Mouse (Mus musculus) limb, embryonic 14.5 days (tissue): ENCODE data around the gene Ccnl2. TPM values are rescaled to one million over a fixed set of nuclear protein-coding genes. Genes with fewer than 3 reads are reported as not detected.

Experiments used
- ATAC-seq: fragments of 200-750 bp; cut with Nextera tagmentation; 2 replicates; pipeline ENCODE4 v1.8.0; 2017; ENCODE audit warnings: low read depth, moderate number of reproducible peaks, moderate TSS enrichment; ENCODE audit not compliant: low FRiP score
- DNase-seq: peaks from one replicate; pipeline ENCODE4 v3.0.0-alpha.2; 2015; ENCODE audit warnings: low spot score
- H3K27ac ChIP-seq: fragments of 300-500 bp; sonication (generic); replicated peaks from 2 replicates; pipeline ENCODE4 v1.5.1; 2014; ENCODE audit warnings: low read depth, mild to moderate bottlenecking, low read length, moderate library complexity, mixed read lengths
- H3K27me3 ChIP-seq: fragments of 300-500 bp; sonication (generic); 2 replicates; pipeline ENCODE4 v1.6.1; 2014; ENCODE audit warnings: low read length, mixed read lengths; ENCODE audit not compliant: control insufficient read depth, insufficient read depth
- H3K36me3 ChIP-seq: fragments of 300-500 bp; sonication (generic); 2 replicates; pipeline ENCODE4 v1.6.1; 2014; ENCODE audit warnings: mild to moderate bottlenecking, low read length, moderate library complexity, mixed read lengths; ENCODE audit not compliant: control insufficient read depth, insufficient read depth
- H3K4me1 ChIP-seq: fragments of 300-500 bp; sonication (generic); 2 replicates; pipeline ENCODE4 v1.6.1; 2014; ENCODE audit warnings: antibody characterized with exemption, low read length, mixed read lengths; ENCODE audit not compliant: control insufficient read depth, insufficient read depth
- H3K4me2 ChIP-seq: fragments of 300-500 bp; sonication (generic); replicated peaks from 2 replicates; pipeline ENCODE4 v1.6.1; 2014; ENCODE audit warnings: low read depth, mild to moderate bottlenecking, low read length, moderate library complexity; ENCODE audit not compliant: severe bottlenecking
- H3K4me3 ChIP-seq: fragments of 300-500 bp; sonication (generic); replicated peaks from 2 replicates; pipeline ENCODE4 v1.5.1; 2014; ENCODE audit warnings: low read length
- H3K9ac ChIP-seq: fragments of 300-500 bp; sonication (generic); 2 replicates; pipeline ENCODE4 v1.6.1; 2014; ENCODE audit warnings: mild to moderate bottlenecking, low read depth, low read length, moderate library complexity; ENCODE audit not compliant: severe bottlenecking
- H3K9me3 ChIP-seq: fragments of 300-500 bp; sonication (generic); 2 replicates; pipeline ENCODE4 v1.6.1; 2016; ENCODE audit warnings: low read length; ENCODE audit not compliant: control insufficient read depth
- POLR2A ChIP-seq: fragments of 200-500 bp; IDR thresholded peaks from 2 replicates; pipeline ENCODE4 v1.8.0; 2012; ENCODE audit warnings: inconsistent platforms, mild to moderate bottlenecking, moderate library complexity, borderline replicate concordance; ENCODE audit not compliant: insufficient read depth, insufficient read length; ENCODE audit errors: extremely low read depth
- WGBS: fragments of 180-500 bp; shearing (Covaris S2); extraction: QIAGEN DNeasy Blood & Tissue Kit; methylation state at CpG from one replicate; pipeline ENCODE4 v1.1.7; 2014; 5-methylcytosine and 5-hydroxymethylcytosine counted together
- polyA plus RNA-seq, 2 experiments: library from polyadenylated mRNA; depleted of rRNA in 1 of 2; stranded (reverse) in 1 of 2; unstranded in 1 of 2; fragments of >200 nt; fragmentation: Nextera tagmentation in 1 of 2; extraction: Ambion mirVana in 1 of 2; gene quantifications; 2 replicates each; pipeline versions ENCODE4 v1.2.1 to v1.2.3; 2012 to 2014

Ccnl2 gene
- polyA plus RNA-seq (2012; rRNA removed): 273 and 304 TPM in 2 replicates
- polyA plus RNA-seq (2014; fragmentation: Nextera tagmentation; extraction: Ambion mirVana): 190 and 199 TPM in 2 replicates

DNA sequence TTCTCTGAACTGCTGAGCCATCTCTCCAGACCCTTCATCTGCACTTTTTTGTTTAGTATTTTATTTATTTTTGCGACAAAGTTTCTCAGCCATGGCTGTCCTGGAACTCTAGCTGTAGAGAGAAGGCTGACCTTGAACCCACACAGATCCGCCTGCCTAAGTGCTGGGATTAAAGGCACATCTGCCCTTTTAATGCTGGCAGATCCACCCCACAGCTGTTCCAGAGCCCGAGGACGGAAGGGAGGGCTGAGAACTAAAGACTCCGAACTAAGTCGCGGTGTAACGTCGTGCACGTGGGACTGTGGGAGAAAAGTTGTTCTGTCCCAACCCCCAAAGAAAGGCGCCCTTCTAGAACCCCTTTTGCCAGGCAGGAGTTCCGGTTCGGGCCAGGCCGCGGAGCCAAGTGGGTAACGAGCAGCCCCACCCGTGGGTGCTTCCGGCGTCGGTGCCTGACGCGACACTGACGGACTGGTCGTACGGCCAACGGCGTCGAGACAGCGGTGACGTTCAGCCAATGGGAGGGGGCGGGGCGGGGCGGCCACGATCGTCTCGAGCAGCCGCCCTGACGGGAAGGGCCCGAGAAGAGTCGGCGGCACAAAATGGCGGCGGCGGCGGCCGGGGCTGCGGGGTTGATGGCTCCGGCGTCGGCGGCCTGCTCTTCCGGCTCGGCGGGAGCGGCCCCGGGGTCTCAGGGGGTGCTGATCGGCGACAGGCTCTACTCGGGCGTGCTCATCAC, at the start of gene Ccnl2:
TSS of gene Ccnl2 (plus strand) at position 561 of the 736 bp plus-strand sequence.
- H3K36me3 ChIP-seq: peaks cover 76% of the 10 kb centered on the region
- no peaks in the 10 kb centered on the region for H3K27me3 ChIP-seq
- WGBS: under 1% methylated on average over 45 of the region's 60 CpGs
- no peaks in the 10 kb centered on the region for H3K9me3 ChIP-seq
- peak within 1 kb of the TSS; percentile 100 for H3K4me3 ChIP-seq
- peak within 1 kb of the TSS; percentile 92 for H3K27ac ChIP-seq
- H3K9ac ChIP-seq: peak within 1 kb of the TSS; percentile 99
- peak; percentile 35; the same call in 1 of the 2 replicates for TF ChIP-seq POLR2A
- H3K4me1 ChIP-seq: peaks cover 6% of the 10 kb centered on the region
- peak; percentile 99 for ATAC-seq
- H3K4me2 ChIP-seq: peak within 1 kb of the TSS; percentile 76
- DNase-seq: peak; percentile 96

DNA sequence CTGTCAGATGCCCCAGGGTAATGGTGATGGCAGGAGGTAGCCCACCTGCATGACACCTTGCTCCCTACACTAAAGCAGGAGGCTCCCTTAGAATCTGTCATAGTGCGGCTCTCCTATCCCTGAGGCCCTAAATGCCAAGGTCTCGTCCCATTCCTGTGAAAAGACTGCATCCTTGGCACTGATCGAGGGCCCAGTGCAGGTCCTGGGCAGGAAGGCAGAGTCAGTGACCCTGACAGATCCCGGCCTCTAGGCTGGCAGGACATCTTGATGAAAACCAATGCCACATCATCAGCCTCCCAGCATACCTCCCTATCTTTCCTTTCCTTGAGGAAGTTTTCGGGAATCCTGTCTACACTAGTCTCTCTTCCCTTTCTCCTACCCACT, 42.8 kb upstream of the Ccnl2 start:
- DNase-seq (no peak), ATAC-seq (no peak)
- 0 out of 2 replicates have a peak overlapping the region, but pooled peaks have one; percentile 73 for H3K27ac ChIP-seq
- no peaks in the 10 kb centered on the region for H3K27me3 ChIP-seq
- H3K4me1 ChIP-seq: peaks cover 12% of the 10 kb centered on the region
- WGBS: 66% methylated on average over 5 of the region's 5 CpGs
- no peaks in the 10 kb centered on the region for H3K9me3 ChIP-seq
- H3K36me3 ChIP-seq: no peaks in the 10 kb centered on the region
- H3K4me3 ChIP-seq: peak overlapping the region; percentile 53
- TF ChIP-seq POLR2A: no peak
- H3K9ac ChIP-seq: peak overlapping the region; percentile 84
- H3K4me2 ChIP-seq: peak overlapping the region; percentile 80

DNA sequence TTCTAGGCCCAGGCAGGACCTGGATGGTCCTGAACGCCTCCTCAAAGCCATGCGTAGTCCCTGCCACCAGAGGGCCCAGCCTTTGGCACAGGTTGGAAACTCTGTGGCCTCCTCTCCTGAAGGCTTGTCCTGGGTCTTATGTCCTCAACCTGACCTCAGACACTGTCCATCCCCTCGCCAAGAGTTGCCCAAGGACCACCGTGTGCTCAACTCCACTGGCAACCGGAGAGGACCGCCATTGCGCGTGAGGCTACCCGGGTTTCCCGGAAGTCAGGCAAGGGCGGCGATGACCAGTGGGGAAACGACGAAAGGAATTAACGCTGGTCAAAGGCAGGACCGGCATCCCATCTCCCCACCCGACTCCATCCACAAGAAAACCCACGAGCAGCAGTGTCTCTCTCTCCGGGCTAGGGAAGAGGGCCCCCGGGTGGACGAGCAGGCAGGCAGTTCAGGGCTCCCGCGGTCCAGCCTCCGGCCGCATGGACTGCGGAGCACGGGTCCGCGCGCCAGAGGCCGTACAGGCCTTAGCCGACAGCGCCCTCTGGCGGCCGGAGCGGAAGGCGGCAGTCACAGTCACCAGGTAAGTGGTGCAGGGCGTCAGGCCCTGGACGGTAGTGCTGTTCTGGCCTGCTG, 42.3 kb upstream of the Ccnl2 start:
- Histone ChIP-seq H3K27me3 (no peaks in the 10 kb centered on the region), H3K27ac (peak overlapping the region; percentile 73), H3K9me3 (no peaks in the 10 kb centered on the region), H3K9ac (peak overlapping the region; percentile 84), H3K4me3 (peak overlapping the region; percentile 53), H3K4me2 (peak overlapping the region; percentile 80), H3K4me1 (peaks cover 13% of the 10 kb centered on the region), H3K36me3 (no peaks in the 10 kb centered on the region)
- WGBS: 0% methylated on average over 29 of the region's 39 CpGs
- peak; percentile 88 for ATAC-seq
- TF ChIP-seq POLR2A: 0 out of 2 replicates have a peak, but pooled peaks have one; percentile 75
- peak; percentile 79 for DNase-seq

DNA sequence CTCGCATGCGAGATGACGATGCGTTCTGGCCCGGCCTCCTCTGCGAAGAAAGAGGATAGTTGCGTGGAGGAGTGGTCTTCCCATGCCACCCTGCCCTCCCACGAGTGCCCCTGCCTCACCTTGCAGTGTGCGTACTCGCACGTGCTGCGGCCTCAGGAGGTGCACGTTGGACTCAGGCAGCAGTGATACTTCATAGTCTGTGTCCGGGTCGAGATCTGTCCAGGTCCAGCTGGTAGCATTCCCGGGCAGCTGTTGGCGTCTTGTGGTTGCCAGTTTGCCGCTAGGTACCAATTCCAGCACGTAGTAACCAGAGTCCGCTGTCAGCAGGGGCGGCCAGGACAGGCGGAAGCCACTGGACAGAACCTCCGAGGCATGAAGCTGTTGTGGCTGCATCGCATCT, 41.7 kb upstream of the Ccnl2 start:
- no peaks in the 10 kb centered on the region for H3K36me3 ChIP-seq
- DNase-seq (no peak), ATAC-seq (no peak)
- H3K4me1 ChIP-seq: peaks cover 16% of the 10 kb centered on the region
- no peaks in the 10 kb centered on the region for H3K9me3 ChIP-seq
- H3K4me2 ChIP-seq: peak overlapping the region; percentile 80
- no peak for TF ChIP-seq POLR2A
- WGBS: 41% methylated on average over 21 of the region's 24 CpGs
- no peak overlapping the region for H3K27ac ChIP-seq
- no peaks in the 10 kb centered on the region for H3K27me3 ChIP-seq
- peak overlapping the region; percentile 53 for H3K4me3 ChIP-seq
- peak overlapping the region; percentile 84 for H3K9ac ChIP-seq

DNA sequence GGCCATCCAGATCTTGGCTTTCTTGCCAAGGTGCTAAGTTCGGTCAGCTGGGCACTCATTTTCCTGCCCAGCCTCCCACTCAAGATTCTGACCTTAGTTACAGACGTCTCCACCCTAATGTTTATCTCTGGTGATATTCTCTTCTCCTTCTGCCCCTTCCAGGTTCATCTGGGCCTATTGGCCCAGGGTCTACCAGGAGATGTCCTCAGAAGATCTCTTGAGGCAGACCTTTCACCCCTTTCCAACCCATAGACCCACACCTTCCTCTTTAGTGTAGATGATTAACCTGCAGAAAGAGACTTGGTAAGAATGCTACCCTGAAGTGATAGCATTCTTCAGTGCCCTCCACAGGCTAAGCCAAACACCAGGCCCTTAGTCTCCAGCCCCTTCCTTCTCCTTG, 40.6 kb upstream of the Ccnl2 start:
- Histone ChIP-seq H3K4me2 (no peak overlapping the region), H3K9me3 (no peaks in the 10 kb centered on the region), H3K4me3 (no peak overlapping the region), H3K9ac (no peak overlapping the region), H3K27me3 (no peaks in the 10 kb centered on the region), H3K27ac (no peak overlapping the region), H3K4me1 (peaks cover 16% of the 10 kb centered on the region), H3K36me3 (no peaks in the 10 kb centered on the region)
- ATAC-seq (no peak), DNase-seq (no peak)
- 93% methylated on average over 2 of the region's 2 CpGs for WGBS
- TF ChIP-seq POLR2A: no peak
